Mouse (Mus musculus) heart, embryonic 13.5 days (tissue): Measurements from ENCODE around the gene Upp2. TPM values are rescaled to one million over a fixed set of nuclear protein-coding genes. Genes with fewer than 3 reads are reported as not detected.

ENCODE experiments used
- ATAC-seq: fragments of 200-750 bp; cut with Nextera tagmentation; 2 replicates; pipeline ENCODE4 v1.8.0; 2017; ENCODE audit warnings: moderate TSS enrichment; ENCODE audit not compliant: insufficient number of reproducible peaks, low FRiP score, low TSS enrichment; ENCODE audit errors: extremely low read depth
- H3K27ac ChIP-seq: fragments of 300-500 bp; sonication (generic); replicated peaks from 2 replicates; pipeline ENCODE4 v1.5.1; 2015; ENCODE audit warnings: moderate library complexity, mild to moderate bottlenecking, inconsistent platforms
- H3K27me3 ChIP-seq: fragments of 300-500 bp; sonication (generic); replicated peaks from 2 replicates; pipeline ENCODE4 v1.6.1; 2015; ENCODE audit warnings: mild to moderate bottlenecking, inconsistent platforms
- H3K36me3 ChIP-seq: fragments of 300-500 bp; sonication (generic); 2 replicates; pipeline ENCODE4 v1.6.1; 2015; ENCODE audit warnings: mild to moderate bottlenecking, inconsistent platforms
- H3K4me1 ChIP-seq: fragments of 300-500 bp; sonication (generic); 2 replicates; pipeline ENCODE4 v1.6.1; 2015; ENCODE audit warnings: inconsistent platforms
- H3K4me2 ChIP-seq: fragments of 300-500 bp; sonication (generic); 2 replicates; pipeline ENCODE4 v1.6.1; 2015; ENCODE audit warnings: inconsistent platforms, mild to moderate bottlenecking, moderate library complexity
- H3K4me3 ChIP-seq: fragments of 300-500 bp; sonication (generic); 2 replicates; pipeline ENCODE4 v1.5.1; 2015; ENCODE audit warnings: moderate library complexity, mild to moderate bottlenecking, inconsistent platforms
- H3K9ac ChIP-seq: fragments of 300-500 bp; sonication (generic); 2 replicates; pipeline ENCODE4 v1.6.1; 2015; ENCODE audit warnings: inconsistent platforms, mild to moderate bottlenecking, moderate library complexity
- H3K9me3 ChIP-seq: fragments of 300-500 bp; sonication (generic); 2 replicates; pipeline ENCODE4 v1.6.1; 2016; ENCODE audit warnings: inconsistent platforms
- WGBS: fragments of 180-500 bp; shearing (Covaris S2); methylation state at CpG from one replicate; pipeline ENCODE4 v1.1.7; 2015; ENCODE audit warnings: mixed read lengths; 5-methylcytosine and 5-hydroxymethylcytosine counted together
- polyA plus RNA-seq: library from polyadenylated mRNA; unstranded; fragments of >200 nt; fragmentation: Nextera tagmentation; extraction: Ambion mirVana; gene quantifications from 2 replicates; pipeline ENCODE4 v1.2.1, GENCODE M21; 2015

Upp2 gene
- polyA plus RNA-seq, 1 experiment from 2014 or later: 6.4 TPM

GRCm38 (mm10) chr2:58532260-58532850 lies 34.7 kb upstream of the Upp2 start:
- Histone ChIP-seq H3K4me2 (peak overlapping the region; percentile 29), H3K9ac (no peak overlapping the region), H3K36me3 (peaks cover 11% of the 10 kb centered on the region; the same call in 1 of the 2 replicates), H3K27ac (peak overlapping the region; percentile 94), H3K9me3 (no peaks in the 10 kb centered on the region), H3K27me3 (no peaks in the 10 kb centered on the region), H3K4me1 (peaks cover 99% of the 10 kb centered on the region), H3K4me3 (0 out of 2 replicates have a peak overlapping the region, but pooled peaks have one; percentile 3)
- ATAC-seq: peak; percentile 59; the same call in 1 of the 2 replicates
- 16% methylated on average over 9 of the region's 10 CpGs for WGBS

- WGBS: 24% methylated on average over 7 of the region's 7 CpGs
- Histone ChIP-seq H3K9ac (peak overlapping the region; percentile 70), H3K36me3 (peaks cover 16% of the 10 kb centered on the region; the same call in 1 of the 2 replicates), H3K4me2 (peak overlapping the region; percentile 53), H3K9me3 (no peaks in the 10 kb centered on the region), H3K27ac (peak overlapping the region; percentile 94), H3K4me1 (peaks cover 99% of the 10 kb centered on the region), H3K4me3 (0 out of 2 replicates have a peak overlapping the region, but pooled peaks have one; percentile 5), H3K27me3 (no peaks in the 10 kb centered on the region)
- no peak for ATAC-seq
Measured at GRCm38 (mm10) chr2:58533521-58534001, 33.5 kb upstream of the Upp2 start.

- 60% methylated on average over 4 of the region's 4 CpGs for WGBS
- H3K4me3 ChIP-seq: no peak overlapping the region
- H3K9me3 ChIP-seq: no peaks in the 10 kb centered on the region
- peak overlapping the region; percentile 94 for H3K27ac ChIP-seq
- H3K36me3 ChIP-seq: peaks cover 16% of the 10 kb centered on the region; the same call in 1 of the 2 replicates
- peak overlapping the region; percentile 70; the same call in 1 of the 2 replicates for H3K9ac ChIP-seq
- peaks cover 100% of the 10 kb centered on the region for H3K4me1 ChIP-seq
- H3K4me2 ChIP-seq: no peak overlapping the region
- no peak for ATAC-seq
- H3K27me3 ChIP-seq: no peaks in the 10 kb centered on the region
Measured at GRCm38 (mm10) chr2:58534379-58534778, 32.7 kb upstream of the Upp2 start.

- H3K9me3 ChIP-seq: no peaks in the 10 kb centered on the region
- WGBS: 24% methylated on average over 8 of the region's 8 CpGs
- H3K27ac ChIP-seq: peak overlapping the region; percentile 94
- H3K36me3 ChIP-seq: peaks cover 16% of the 10 kb centered on the region; the same call in 1 of the 2 replicates
- H3K27me3 ChIP-seq: no peaks in the 10 kb centered on the region
- H3K4me3 ChIP-seq: no peak overlapping the region
- peak overlapping the region; percentile 32 for H3K4me2 ChIP-seq
- H3K4me1 ChIP-seq: peaks cover 100% of the 10 kb centered on the region
- no peak for ATAC-seq
- no peak overlapping the region for H3K9ac ChIP-seq
Measured at GRCm38 (mm10) chr2:58535233-58535632, 31.9 kb upstream of the Upp2 start.

GRCm38 (mm10) chr2:58536796-58537195 lies 30.3 kb upstream of the Upp2 start:
- no peak overlapping the region for H3K4me3 ChIP-seq
- peaks cover 16% of the 10 kb centered on the region; the same call in 1 of the 2 replicates for H3K36me3 ChIP-seq
- peaks cover 95% of the 10 kb centered on the region for H3K4me1 ChIP-seq
- no peak for ATAC-seq
- H3K4me2 ChIP-seq: no peak overlapping the region
- WGBS: 75% methylated on average over 3 of the region's 3 CpGs
- H3K9ac ChIP-seq: no peak overlapping the region
- no peaks in the 10 kb centered on the region for H3K9me3 ChIP-seq
- H3K27me3 ChIP-seq: no peaks in the 10 kb centered on the region
- no peak overlapping the region for H3K27ac ChIP-seq

- Histone ChIP-seq H3K27ac (no peak overlapping the region), H3K9ac (no peak overlapping the region), H3K4me2 (no peak overlapping the region), H3K36me3 (peaks cover 16% of the 10 kb centered on the region; the same call in 1 of the 2 replicates), H3K27me3 (no peaks in the 10 kb centered on the region), H3K4me3 (no peak overlapping the region), H3K9me3 (no peaks in the 10 kb centered on the region), H3K4me1 (peaks cover 94% of the 10 kb centered on the region)
- 88% methylated on average over 6 of the region's 6 CpGs for WGBS
- ATAC-seq: no peak
Measured at GRCm38 (mm10) chr2:58538196-58538595, 28.9 kb upstream of the Upp2 start.

GRCm38 (mm10) chr2:58543252-58543651 lies 23.8 kb upstream of the Upp2 start:
- 82% methylated on average over 5 of the region's 5 CpGs for WGBS

GRCm38 (mm10) chr2:58544368-58544767 lies 22.7 kb upstream of the Upp2 start:
- H3K4me1 ChIP-seq: peaks cover 82% of the 10 kb centered on the region
- H3K9me3 ChIP-seq: no peaks in the 10 kb centered on the region
- no peak overlapping the region for H3K9ac ChIP-seq
- H3K27ac ChIP-seq: 0 out of 2 replicates have a peak overlapping the region, but pooled peaks have one; percentile 21
- H3K36me3 ChIP-seq: no peaks in the 10 kb centered on the region; the same call in 1 of the 2 replicates
- H3K4me3 ChIP-seq: no peak overlapping the region
- no peak overlapping the region for H3K4me2 ChIP-seq
- no peaks in the 10 kb centered on the region for H3K27me3 ChIP-seq
- 9% methylated on average over 6 of the region's 6 CpGs for WGBS
- no peak for ATAC-seq

More at GRCm38 (mm10) chr2:58543252-58543651, 23.8 kb upstream of the Upp2 start:
- Histone ChIP-seq H3K9ac (no peak overlapping the region), H3K4me1 (peaks cover 82% of the 10 kb centered on the region), H3K27ac (no peak overlapping the region), H3K27me3 (no peaks in the 10 kb centered on the region), H3K4me3 (no peak overlapping the region), H3K4me2 (no peak overlapping the region), H3K9me3 (no peaks in the 10 kb centered on the region), H3K36me3 (no peaks in the 10 kb centered on the region; the same call in 1 of the 2 replicates)
- ATAC-seq: no peak

GRCm38 (mm10) chr2:58546264-58546663 lies 20.8 kb upstream of the Upp2 start:
- Histone ChIP-seq H3K4me2 (no peak overlapping the region), H3K36me3 (no peaks in the 10 kb centered on the region), H3K9ac (no peak overlapping the region), H3K27ac (no peak overlapping the region), H3K4me3 (no peak overlapping the region), H3K27me3 (no peaks in the 10 kb centered on the region), H3K4me1 (peaks cover 85% of the 10 kb centered on the region), H3K9me3 (no peaks in the 10 kb centered on the region)
- no peak for ATAC-seq
- WGBS: 86% methylated on average over 7 of the region's 7 CpGs

- Histone ChIP-seq H3K9ac (no peak overlapping the region), H3K4me2 (no peak overlapping the region), H3K4me1 (peaks cover 88% of the 10 kb centered on the region), H3K4me3 (no peak overlapping the region), H3K27ac (no peak overlapping the region), H3K27me3 (no peaks in the 10 kb centered on the region), H3K36me3 (no peaks in the 10 kb centered on the region), H3K9me3 (no peaks in the 10 kb centered on the region)
- WGBS: 36% methylated on average over 7 of the region's 7 CpGs
- no peak for ATAC-seq
Measured at GRCm38 (mm10) chr2:58548943-58549342, 18.2 kb upstream of the Upp2 start.

- Histone ChIP-seq H3K27me3 (no peaks in the 10 kb centered on the region), H3K36me3 (no peaks in the 10 kb centered on the region), H3K4me3 (no peak overlapping the region), H3K9me3 (no peaks in the 10 kb centered on the region), H3K9ac (peak overlapping the region; percentile 33), H3K4me2 (peak overlapping the region; percentile 46), H3K27ac (peak overlapping the region; percentile 53), H3K4me1 (peaks cover 88% of the 10 kb centered on the region)
- no peak for ATAC-seq
- WGBS: 22% methylated on average over 6 of the region's 6 CpGs
Measured at GRCm38 (mm10) chr2:58549960-58550359, 17.1 kb upstream of the Upp2 start.
